Mouse (Mus musculus): Measurements from ENCODE around the gene Ddx4. TPM values are rescaled to one million over a fixed set of nuclear protein-coding genes. Genes with fewer than 3 reads are reported as not detected.
A peak's percentile ranks its signal among the peaks of the same experiment; 100 is the strongest.
"Not testable (repeated sequence)": the region's sequence is repeated elsewhere in the genome, so short reads cannot be mapped to it uniquely, and the experiment has no call there.

The Ddx4 gene
- polyA plus RNA-seq, 1 experiment from 2014 or later, result 0.75 TPM

- Histone ChIP-seq H3K9me3 (replicated peaks) (0 out of 2 replicates have a peak, but pooled peaks cover 3% of the 10 kb centered on the region), H3K4me2 (no peak overlapping the region), H3K36me3 (ENCODE audit: poor library complexity, severe bottlenecking) (no peaks in the 10 kb centered on the region), H3K27ac (no peak overlapping the region), H3K9ac (no peak overlapping the region), H3K4me3 (no peak overlapping the region), H3K27me3 (no peaks in the 10 kb centered on the region), H3K4me1 (peaks cover 32% of the 10 kb centered on the region)
- peak; percentile 85 for ATAC-seq
- whole genome bisulfite sequencing, result 56% methylated on average over 3 of the region's 3 CpGs
These were observed 70.5 kb downstream of the Ddx4 start for GRCm38 (mm10) chr13:112581796-112582195.

DNA sequence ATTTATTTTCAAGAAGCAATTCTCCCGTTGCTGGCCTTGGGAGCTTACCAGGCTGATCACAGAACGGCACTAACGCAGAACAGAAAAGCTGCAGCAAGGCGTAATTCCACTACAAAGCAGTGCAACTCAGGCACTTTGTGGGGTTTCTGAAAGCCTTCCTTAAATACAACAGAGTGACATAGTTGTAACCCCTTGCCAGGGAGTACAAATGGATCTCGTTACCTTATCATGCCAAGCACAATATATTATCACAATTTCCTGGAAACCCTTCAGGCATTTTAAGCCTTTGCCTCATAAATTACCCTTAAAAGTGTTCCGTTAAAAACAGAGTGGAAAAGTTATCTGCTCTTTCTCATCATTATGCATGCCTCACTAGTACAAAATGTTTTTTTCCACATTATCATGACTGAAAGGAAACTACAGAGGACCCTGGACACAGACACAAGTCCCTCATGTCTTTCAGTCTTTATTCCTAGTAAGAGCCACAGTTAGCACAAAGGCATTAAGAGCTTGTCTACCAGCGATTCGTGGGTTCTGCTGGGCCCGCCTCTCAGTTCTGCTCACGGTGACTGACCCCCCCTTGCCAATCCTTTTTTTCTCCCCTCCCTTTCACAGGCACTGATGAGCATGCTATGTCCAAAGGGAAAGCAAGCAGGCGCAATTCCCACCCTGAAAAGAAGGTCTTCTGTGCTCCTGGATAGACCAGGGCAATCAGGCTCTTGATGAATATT lies 71.5 kb downstream of the Ddx4 start:
- Histone ChIP-seq H3K9ac (no peak overlapping the region), H3K9me3 (replicated peaks) (0 out of 2 replicates have a peak, but pooled peaks cover 3% of the 10 kb centered on the region), H3K4me3 (no peak overlapping the region), H3K27ac (no peak overlapping the region), H3K27me3 (no peaks in the 10 kb centered on the region), H3K4me1 (peaks cover 32% of the 10 kb centered on the region), H3K4me2 (no peak overlapping the region), H3K36me3 (ENCODE audit: poor library complexity, severe bottlenecking) (no peaks in the 10 kb centered on the region)
- 0 out of 2 replicates have a peak, but pooled peaks have one; percentile 22 for ATAC-seq
- WGBS, result 10% methylated on average over 11 of the region's 11 CpGs

DNA sequence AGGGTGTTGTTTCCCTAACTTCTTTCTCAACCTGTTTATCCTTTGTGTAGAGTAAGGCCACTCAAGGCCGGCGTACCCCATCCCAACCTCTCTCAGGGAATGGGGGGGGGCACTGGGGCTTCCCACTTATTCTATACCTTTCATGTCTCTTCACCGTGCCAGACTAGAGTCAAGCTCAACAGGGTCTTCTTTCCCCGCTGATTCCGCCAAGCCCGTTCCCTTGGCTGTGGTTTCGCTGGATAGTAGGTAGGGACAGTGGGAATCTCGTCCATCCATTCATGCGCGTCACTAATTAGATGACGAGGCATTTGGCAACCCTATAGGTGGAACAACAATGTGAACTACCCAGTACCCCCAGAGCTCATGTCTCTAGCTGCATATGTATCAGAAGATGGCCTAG lies 74.2 kb downstream of the Ddx4 start:
- H3K9me3 ChIP-seq (replicated peaks); H3K9ac ChIP-seq; H3K4me3 ChIP-seq; H3K36me3 ChIP-seq (ENCODE audit: poor library complexity, severe bottlenecking); ATAC-seq; H3K27ac ChIP-seq; H3K4me2 ChIP-seq; H3K27me3 ChIP-seq: not testable (repeated sequence)
- peaks cover 20% of the 10 kb centered on the region for H3K4me1 ChIP-seq
- 85% methylated on average over 11 of the region's 11 CpGs for WGBS

- Histone ChIP-seq H3K4me1 (no peaks in the 10 kb centered on the region), H3K27me3 (no peaks in the 10 kb centered on the region), H3K27ac (no peak overlapping the region), H3K9me3 (replicated peaks) (0 out of 2 replicates have a peak, but pooled peaks cover 3% of the 10 kb centered on the region), H3K36me3 (ENCODE audit: poor library complexity, severe bottlenecking) (no peaks in the 10 kb centered on the region), H3K9ac (no peak overlapping the region), H3K4me3 (no peak overlapping the region), H3K4me2 (no peak overlapping the region)
- no peak for ATAC-seq
These were observed 78.5 kb downstream of the Ddx4 start for GRCm38 (mm10) chr13:112573800-112574199.

GRCm38 (mm10) chr13:112570768-112571167 lies 81.5 kb downstream of the Ddx4 start:
- ATAC-seq, result no peak
- H3K9me3 ChIP-seq (replicated peaks), result no peaks in the 10 kb centered on the region
- H3K4me3 ChIP-seq, result no peak overlapping the region
- H3K9ac ChIP-seq, result no peak overlapping the region
- H3K36me3 ChIP-seq (ENCODE audit: poor library complexity, severe bottlenecking), result no peaks in the 10 kb centered on the region
- WGBS, result 81% methylated on average over 5 of the region's 5 CpGs
- H3K4me1 ChIP-seq, result no peaks in the 10 kb centered on the region
- no peaks in the 10 kb centered on the region for H3K27me3 ChIP-seq
- H3K27ac ChIP-seq, result no peak overlapping the region
- no peak overlapping the region for H3K4me2 ChIP-seq

DNA sequence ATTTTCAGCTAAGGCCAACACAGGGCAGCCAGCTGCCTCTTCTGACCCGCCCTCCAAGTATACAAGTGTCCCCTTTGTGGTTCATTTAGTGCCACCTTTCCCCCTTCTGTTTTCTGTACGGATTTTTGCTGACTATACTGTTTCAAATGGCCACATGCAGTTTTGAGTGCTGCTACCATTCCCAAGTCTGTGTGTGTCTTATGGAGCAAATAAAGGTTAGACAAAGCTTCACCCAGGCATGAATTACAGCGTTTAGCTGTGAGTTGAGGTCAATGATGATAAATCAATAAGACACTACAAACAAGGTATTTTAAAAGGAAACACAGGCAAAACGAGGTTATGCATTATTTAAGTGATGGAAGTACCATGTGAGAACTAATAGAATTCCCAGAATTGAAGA lies 82.7 kb downstream of the Ddx4 start:
- Histone ChIP-seq H3K36me3 (ENCODE audit: poor library complexity, severe bottlenecking) (no peaks in the 10 kb centered on the region), H3K9ac (no peak overlapping the region), H3K27me3 (no peaks in the 10 kb centered on the region), H3K4me2 (no peak overlapping the region), H3K27ac (no peak overlapping the region), H3K4me3 (no peak overlapping the region), H3K9me3 (replicated peaks) (no peaks in the 10 kb centered on the region), H3K4me1 (no peaks in the 10 kb centered on the region)
- 61% methylated on average over 4 of the region's 4 CpGs for WGBS
- ATAC-seq, result no peak

DNA sequence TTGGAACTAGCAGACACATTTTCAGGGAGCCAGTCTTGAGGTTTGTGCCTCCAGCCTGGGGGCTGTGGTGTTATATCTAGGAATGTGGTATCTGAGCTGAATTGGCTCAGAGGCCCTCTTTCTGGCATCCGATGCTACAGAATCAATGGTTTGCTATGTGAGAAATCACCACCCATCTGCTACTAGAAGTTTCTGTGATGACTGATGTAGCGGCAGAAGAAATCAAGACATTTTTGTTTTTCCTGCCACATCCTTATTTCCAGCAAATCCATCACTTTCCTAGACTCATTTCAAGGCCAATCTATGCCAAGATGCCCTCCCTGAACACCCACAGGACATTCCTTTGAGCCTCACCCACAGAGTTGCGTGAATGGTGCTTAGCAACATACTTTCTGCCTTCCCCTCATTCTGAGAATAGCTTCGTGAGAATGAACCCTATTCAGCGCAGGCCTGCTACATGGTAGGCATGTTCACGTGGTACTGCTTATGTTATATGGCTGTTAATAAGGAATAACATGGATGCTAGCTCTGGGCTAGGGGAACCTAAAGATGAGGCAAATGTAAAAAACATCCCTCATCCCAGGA lies 91.6 kb downstream of the Ddx4 start:
- Histone ChIP-seq H3K9ac (no peak overlapping the region), H3K27me3 (no peaks in the 10 kb centered on the region), H3K4me2 (no peak overlapping the region), H3K4me1 (no peaks in the 10 kb centered on the region), H3K4me3 (no peak overlapping the region), H3K36me3 (ENCODE audit: poor library complexity, severe bottlenecking) (no peaks in the 10 kb centered on the region), H3K27ac (no peak overlapping the region), H3K9me3 (replicated peaks) (no peaks in the 10 kb centered on the region)
- no peak for ATAC-seq
- 85% methylated on average over 6 of the region's 6 CpGs for WGBS

GRCm38 (mm10) chr13:112556501-112556900 lies 95.8 kb downstream of the Ddx4 start:
- no peak for ATAC-seq
- 65% methylated on average over 2 of the region's 2 CpGs for WGBS
- Histone ChIP-seq H3K9me3 (replicated peaks) (no peaks in the 10 kb centered on the region), H3K27me3 (no peaks in the 10 kb centered on the region), H3K4me1 (no peaks in the 10 kb centered on the region), H3K36me3 (ENCODE audit: poor library complexity, severe bottlenecking) (no peaks in the 10 kb centered on the region), H3K9ac (no peak overlapping the region), H3K27ac (no peak overlapping the region), H3K4me2 (no peak overlapping the region), H3K4me3 (no peak overlapping the region)

DNA sequence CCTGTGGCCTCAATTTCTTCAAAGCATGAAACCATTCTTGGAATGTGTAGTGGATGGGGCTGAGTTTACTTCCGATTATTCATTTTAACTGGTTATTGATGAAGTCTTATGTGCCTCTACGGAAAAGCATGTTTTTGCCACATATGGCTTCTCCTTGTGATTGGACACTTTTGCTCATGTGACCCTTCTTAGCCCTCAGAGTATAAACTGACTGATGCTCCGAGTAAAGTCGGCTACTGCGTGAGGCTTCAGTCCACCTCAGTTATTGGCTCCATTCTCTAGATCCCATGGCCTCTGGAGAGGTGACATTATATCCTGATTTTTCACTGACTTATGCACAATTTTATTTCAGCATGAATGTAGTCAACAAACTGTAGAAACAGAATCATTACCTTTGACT lies 99.0 kb downstream of the Ddx4 start:
- no peaks in the 10 kb centered on the region for H3K9me3 ChIP-seq (replicated peaks)
- 93% methylated on average over 5 of the region's 5 CpGs for whole genome bisulfite sequencing
- H3K4me3 ChIP-seq, result no peak overlapping the region
- no peaks in the 10 kb centered on the region for H3K27me3 ChIP-seq
- H3K4me2 ChIP-seq, result no peak overlapping the region
- H3K4me1 ChIP-seq, result no peaks in the 10 kb centered on the region
- ATAC-seq, result no peak
- no peak overlapping the region for H3K9ac ChIP-seq
- no peaks in the 10 kb centered on the region for H3K36me3 ChIP-seq (ENCODE audit: poor library complexity, severe bottlenecking)
- H3K27ac ChIP-seq, result no peak overlapping the region

DNA sequence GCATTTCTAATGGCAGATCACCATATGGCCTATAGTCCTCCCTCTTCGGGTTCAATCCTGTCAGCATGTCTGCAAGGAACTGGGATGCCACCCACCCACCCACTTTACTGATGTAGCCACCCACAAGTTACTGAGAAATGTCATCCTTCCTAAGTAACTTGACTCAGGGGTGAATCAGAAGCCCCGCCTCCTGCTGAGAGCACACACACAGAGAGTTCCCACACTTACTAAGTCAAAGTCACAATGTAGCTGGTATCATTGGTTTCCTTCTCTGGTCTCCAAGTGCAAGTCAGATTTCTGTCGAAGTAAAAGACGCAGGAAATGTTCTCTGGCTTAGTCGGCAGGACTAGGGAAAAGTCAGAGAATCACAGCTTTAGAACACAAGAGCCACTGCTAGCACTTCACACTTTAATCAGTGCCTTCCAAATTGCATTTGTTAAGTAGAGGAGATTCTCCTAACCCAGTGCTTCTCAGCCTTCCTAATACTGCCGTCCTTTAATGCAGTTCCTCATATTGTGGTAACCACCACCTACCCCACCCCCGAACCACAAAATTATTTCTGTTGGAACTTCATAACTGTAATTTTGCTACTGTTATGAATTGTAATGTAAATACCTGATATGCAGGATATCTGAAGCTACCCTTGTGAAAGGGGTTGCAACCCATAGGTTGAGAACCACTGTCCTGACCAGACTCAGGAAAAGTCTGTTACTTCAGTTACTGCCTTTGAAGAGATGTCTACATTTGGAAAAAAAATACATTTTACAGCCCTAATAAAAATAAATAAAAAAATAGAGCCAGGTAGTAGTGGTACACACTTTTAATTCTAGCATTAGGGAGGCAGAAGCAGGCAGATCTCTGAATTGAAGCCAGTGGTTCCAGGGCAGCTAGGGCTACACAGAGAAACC lies 100.4 kb downstream of the Ddx4 start:
- Histone ChIP-seq H3K36me3 (ENCODE audit: poor library complexity, severe bottlenecking) (no peaks in the 10 kb centered on the region), H3K4me1 (no peaks in the 10 kb centered on the region), H3K9ac (no peak overlapping the region), H3K27me3 (no peaks in the 10 kb centered on the region), H3K4me2 (no peak overlapping the region), H3K4me3 (no peak overlapping the region), H3K27ac (no peak overlapping the region), H3K9me3 (replicated peaks) (no peaks in the 10 kb centered on the region)
- WGBS, result 93% methylated on average over 7 of the region's 7 CpGs
- ATAC-seq, result no peak
